8 mouse cellular contexts compared by ENCODE assay signal in the genomic region with DNA sequence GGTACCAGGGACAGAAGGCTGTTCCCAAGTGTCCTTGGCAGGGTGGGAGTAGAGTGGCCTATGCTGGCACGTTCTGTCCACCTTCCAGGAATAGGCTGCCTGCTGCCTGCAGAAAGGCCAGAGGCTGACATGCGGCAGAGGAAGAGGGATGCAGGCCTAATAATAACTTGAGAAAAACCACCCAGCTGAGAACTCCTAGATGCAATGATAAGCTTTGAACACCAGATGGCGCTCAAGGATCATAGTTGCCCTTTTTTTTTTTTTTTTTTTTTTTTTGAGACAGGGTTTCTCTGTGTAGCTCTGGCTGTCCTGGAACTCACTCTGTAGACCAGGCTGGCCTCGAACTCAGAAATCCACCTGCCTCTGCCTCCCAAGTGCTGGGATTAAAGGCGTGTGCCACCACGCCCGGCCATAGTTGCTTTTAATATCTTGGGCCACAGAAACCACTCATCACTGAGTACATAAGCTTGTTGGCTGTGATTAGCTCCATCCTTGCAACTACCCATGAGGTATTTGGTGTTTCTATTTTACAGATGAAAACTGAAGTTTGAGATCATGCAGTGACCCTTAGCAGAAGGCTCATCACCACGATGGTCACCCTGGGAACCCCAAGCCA. TPM values are rescaled to one million over a fixed set of nuclear protein-coding genes. Genes with fewer than 3 reads are reported as not detected.
DNase-seq lines count a peak whose midpoint lies in the region; ATAC-seq and TF ChIP-seq lines count a peak whose summit lies in the region.

No protein-coding gene starts in this region.

- no peak overlapping the region for H3K27ac ChIP-seq in embryonic facial prominence, embryonic 14.5 days (replicated peaks; ENCODE audit: low read depth, low read length)
- no peak overlapping the region for H3K27ac ChIP-seq in hindbrain, embryonic 14.5 days
- H3K27ac ChIP-seq in left cerebral cortex, adult 2 months = no peak overlapping the region
- no peak overlapping the region for H3K27ac ChIP-seq in midbrain, embryonic 10.5 days (replicated peaks)

- WGBS in embryonic facial prominence, embryonic 14.5 days = 37% methylated on average over 7 of the region's 8 CpGs
- 39% methylated on average over 7 of the region's 8 CpGs for WGBS in hindbrain, embryonic 14.5 days
- WGBS in midbrain, embryonic 10.5 days = 42% methylated on average over 8 of the region's 8 CpGs

- no peaks in the 10 kb centered on the region for H3K27me3 ChIP-seq in embryonic facial prominence, embryonic 14.5 days (replicated peaks; ENCODE audit: control insufficient read depth, insufficient read depth, low read length)
- H3K27me3 ChIP-seq in hindbrain, embryonic 14.5 days (ENCODE audit: control insufficient read depth, insufficient read depth, low read length) = no peaks in the 10 kb centered on the region
- peaks cover 10% of the 10 kb centered on the region; the same call in 1 of the 2 replicates for H3K27me3 ChIP-seq in midbrain, embryonic 10.5 days (ENCODE audit: low read depth, poor library complexity, severe bottlenecking)

- peak; percentile 36 for DNase-seq in ovary, postnatal 14 days (ENCODE audit: low spot score)
- DNase-seq in ovary, postnatal 36 days (ENCODE audit: low spot score) = no peak
- DNase-seq in embryonic facial prominence, embryonic 14.5 days (ENCODE audit: low spot score) = peak; percentile 69
- peak; percentile 89 for DNase-seq in hindbrain, embryonic 14.5 days (ENCODE audit: low spot score)
- peak in 1 of 2 experiments; percentile 30 for DNase-seq in left cerebral cortex, adult 2 months (ENCODE audit: extremely low spot score in 1 of 2, low spot score in 2 of 2)
- DNase-seq in midbrain, embryonic 10.5 days (ENCODE audit: low spot score) = peak; percentile 40
- peak; percentile 14 for DNase-seq in thymus, postnatal 25 days

- no peak overlapping the region for H3K9ac ChIP-seq in embryonic facial prominence, embryonic 14.5 days (ENCODE audit: low read depth, low read length)
- no peak overlapping the region for H3K9ac ChIP-seq in hindbrain, embryonic 14.5 days

- intact Hi-C loops in left cerebral cortex, adult 2 months (cut with DNase I) = loop anchor here (1.0 to 5.0 kb wide), 3 partner anchors 284 to 1088 kb away; no protein-coding TSS in a partner anchor

- no peaks in the 10 kb centered on the region for H3K4me1 ChIP-seq in embryonic facial prominence, embryonic 14.5 days (ENCODE audit: control insufficient read depth, insufficient read depth, low read length)
- H3K4me1 ChIP-seq in hindbrain, embryonic 14.5 days (replicated peaks; ENCODE audit: control insufficient read depth, insufficient read depth, low read length) = no peaks in the 10 kb centered on the region
- peaks cover 6% of the 10 kb centered on the region for H3K4me1 ChIP-seq in midbrain, embryonic 10.5 days

- TF ChIP-seq CTCF in left cerebral cortex, adult 2 months (IDR thresholded peaks at IDR 0.05) = peak; percentile 63

- H3K36me3 ChIP-seq in embryonic facial prominence, embryonic 14.5 days (ENCODE audit: control insufficient read depth, insufficient read depth, low read length) = no peaks in the 10 kb centered on the region
- H3K36me3 ChIP-seq in hindbrain, embryonic 14.5 days (replicated peaks; ENCODE audit: control insufficient read depth, insufficient read depth) = no peaks in the 10 kb centered on the region
- H3K36me3 ChIP-seq in midbrain, embryonic 10.5 days = no peaks in the 10 kb centered on the region

- peak; percentile 49 for ATAC-seq in activated CD4-positive, CD25-positive, alpha-beta regulatory T cell, adult 4 months
- ATAC-seq in embryonic facial prominence, embryonic 14.5 days (ENCODE audit: low read depth) = peak; percentile 70
- ATAC-seq in hindbrain, embryonic 14.5 days (ENCODE audit: low FRiP score) = 0 out of 2 replicates have a peak, but pooled peaks have one; percentile 46

- no peaks in the 10 kb centered on the region for H3K9me3 ChIP-seq in embryonic facial prominence, embryonic 14.5 days (ENCODE audit: control insufficient read depth, low read length)
- H3K9me3 ChIP-seq in hindbrain, embryonic 14.5 days (ENCODE audit: control insufficient read depth, low read length) = no peaks in the 10 kb centered on the region
- no peaks in the 10 kb centered on the region for H3K9me3 ChIP-seq in midbrain, embryonic 10.5 days (replicated peaks)

- no peak overlapping the region for H3K4me3 ChIP-seq in embryonic facial prominence, embryonic 14.5 days (ENCODE audit: low read depth, low read length)
- no peak overlapping the region for H3K4me3 ChIP-seq in hindbrain, embryonic 14.5 days (replicated peaks; ENCODE audit: low read length)
- no peak overlapping the region for H3K4me3 ChIP-seq in left cerebral cortex, adult 2 months
- no peak overlapping the region for H3K4me3 ChIP-seq in midbrain, embryonic 10.5 days

- H3K4me2 ChIP-seq in embryonic facial prominence, embryonic 14.5 days (ENCODE audit: low read depth, low read length) = no peak overlapping the region
- no peak overlapping the region for H3K4me2 ChIP-seq in hindbrain, embryonic 14.5 days (replicated peaks)

RNA-seq across cellular contexts. Expression of gene Ppp2r5c, which starts 28.1 kb away (rescaled TPM):
- 100 to 1,000 TPM; 583 to 590 TPM for polyA plus RNA-seq in activated CD4-positive, CD25-positive, alpha-beta regulatory T cell, adult 4 months (2017; shearing (Covaris generic))
- 133 and 155 TPM in 2 replicates for polyA plus RNA-seq in embryonic facial prominence, embryonic 14.5 days (2014; fragmentation: Nextera tagmentation; extraction: Ambion mirVana)
- 163 TPM in 2 replicates for polyA plus RNA-seq in hindbrain, embryonic 14.5 days (2014; fragmentation: Nextera tagmentation; extraction: Ambion mirVana)
- 100 to 1,000 TPM; 266 to 272 TPM for total RNA-seq in left cerebral cortex, adult 2 months (2021)
- 142 and 155 TPM in 2 replicates for polyA plus RNA-seq in midbrain, embryonic 10.5 days (2016; fragmentation: Nextera tagmentation; extraction: Ambion mirVana)
